Mouse (Mus musculus) brain, embryonic 18.5 days (tissue): ENCODE results near the gene Rinl.

Source experiments
- DNase-seq: peaks from one replicate; pipeline ENCODE4 v3.0.0-alpha.2; 2012; ENCODE audit warnings: low read depth, low spot score

Rinl gene

DNA sequence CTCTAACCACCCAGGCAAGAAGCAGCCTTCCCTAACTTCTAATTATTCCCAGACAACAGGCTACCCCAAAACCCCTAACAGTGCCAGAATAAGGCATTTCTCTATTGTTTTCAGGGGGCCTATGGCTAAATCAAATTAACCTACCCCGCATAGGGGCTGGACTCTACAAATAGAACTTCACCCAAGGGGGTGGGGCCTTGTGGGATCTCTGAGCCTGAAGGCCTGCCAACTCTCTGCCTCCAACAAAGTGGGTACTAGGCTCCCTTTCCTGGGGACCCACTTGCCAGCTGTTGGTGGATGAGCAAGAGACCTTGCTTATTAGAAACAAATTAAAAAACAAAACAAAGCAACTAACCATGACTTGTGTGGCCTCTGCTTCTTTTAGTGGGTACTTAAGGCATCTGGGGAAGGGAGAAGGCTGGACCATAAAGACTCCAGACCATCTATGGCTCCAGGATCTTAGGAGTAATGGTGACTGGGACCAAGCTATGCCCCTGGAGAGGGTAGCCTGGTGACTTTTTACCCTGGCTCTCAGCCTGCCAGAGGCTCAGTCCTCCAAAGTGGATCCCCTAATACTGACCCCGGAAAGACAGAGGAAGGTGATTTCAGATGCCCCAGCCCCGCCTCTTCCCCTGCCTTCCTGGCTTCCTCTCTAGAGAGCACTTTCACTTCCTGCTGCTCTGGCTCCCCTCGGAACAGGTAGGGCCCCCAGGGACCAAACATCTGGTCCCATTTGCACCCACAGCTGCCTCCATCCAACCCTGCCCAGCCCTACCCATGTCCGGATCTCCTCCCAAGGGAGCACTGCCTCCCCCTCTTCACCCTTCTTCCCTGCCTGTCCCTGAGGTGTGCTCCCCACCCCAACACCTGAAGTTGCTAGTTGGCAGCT is at the start of gene Rinl:
Rinl (plus strand) TSS at position 663 of the 889 bp plus-strand sequence.
- DNase-seq, result no peak

DNA sequence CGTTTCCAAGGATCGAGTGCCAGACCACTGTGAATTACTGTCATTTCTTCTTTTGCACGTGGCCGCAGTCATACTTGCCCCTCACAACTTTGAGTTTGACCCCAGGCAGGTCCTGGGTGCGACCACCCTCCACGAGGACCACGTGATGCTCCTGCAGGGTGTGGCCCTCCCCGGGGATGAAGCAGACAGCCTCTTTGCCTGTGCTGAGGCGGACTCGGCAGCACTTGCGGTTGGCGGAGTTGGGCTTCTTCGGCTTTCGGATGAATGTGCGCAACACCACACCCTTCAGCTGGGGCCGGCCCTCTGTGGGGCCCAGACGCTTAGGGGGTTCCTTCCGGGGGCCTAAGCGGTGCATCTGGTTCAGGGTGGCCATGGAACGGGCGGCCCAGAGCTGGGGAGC is 48.9 kb upstream of the Rinl start:
- no peak for DNase-seq

GRCm38 (mm10) chr7:28740949-28741348 is 47.8 kb upstream of the Rinl start:
- no peak for DNase-seq

DNA sequence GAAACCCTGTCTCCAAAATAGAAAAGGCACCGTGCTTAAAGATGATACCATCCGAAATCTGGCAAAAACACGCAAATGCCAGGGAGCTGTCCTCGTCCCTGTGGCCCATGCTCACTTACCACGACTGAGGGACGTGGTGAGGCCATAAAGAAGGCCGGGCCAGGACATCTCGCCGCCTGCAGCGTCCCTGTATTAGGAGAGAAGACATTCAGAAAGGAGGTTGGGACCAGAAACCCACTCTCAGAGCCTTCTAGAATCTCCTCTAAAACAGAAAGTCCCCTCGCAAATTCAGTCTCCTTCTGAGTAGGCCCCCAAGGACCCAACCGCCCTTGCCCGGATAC is 47.4 kb upstream of the Rinl start:
- no peak for DNase-seq

GRCm38 (mm10) chr7:28741709-28742438 is 46.9 kb upstream of the Rinl start, which contains the start of the genes Mrps12 and Sars2:
TSS of gene Mrps12 (minus strand) at chr7:28741820.
TSS of gene Sars2 (plus strand) at chr7:28741992.
- DNase-seq, result peak; percentile 98

GRCm38 (mm10) chr7:28749935-28750334 is 38.8 kb upstream of the Rinl start:
- no peak for DNase-seq

- DNase-seq, result no peak
Measured at GRCm38 (mm10) chr7:28756079-28756478, 32.7 kb upstream of the Rinl start, which contains the start of gene Ccer2. TSS of gene Ccer2 (plus strand) at chr7:28756174.

- DNase-seq, result no peak
Measured at GRCm38 (mm10) chr7:28758623-28759022, 30.1 kb upstream of the Rinl start.

- DNase-seq, result no peak
Measured at GRCm38 (mm10) chr7:28761907-28762306, 26.9 kb upstream of the Rinl start.

DNA sequence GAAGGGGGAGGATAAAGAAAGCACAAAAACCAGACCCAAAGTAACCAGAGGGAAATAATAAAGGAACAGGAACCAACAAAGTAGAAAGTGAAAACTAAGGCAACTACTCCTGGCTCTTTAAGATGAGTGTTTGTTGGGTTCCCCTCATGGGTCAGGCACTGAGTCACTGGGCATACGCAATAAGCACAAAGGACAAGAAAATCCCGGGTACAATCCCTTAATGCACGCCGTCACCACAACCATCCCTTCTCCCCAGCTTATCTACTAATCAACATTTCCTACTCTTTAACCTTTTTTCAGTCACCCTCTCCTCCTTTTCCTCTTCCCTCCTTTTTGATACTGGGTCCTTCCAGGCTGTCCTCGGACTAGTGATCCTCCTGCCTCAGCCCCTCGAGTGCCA is 23.6 kb upstream of the Rinl start:
- no peak for DNase-seq

DNA sequence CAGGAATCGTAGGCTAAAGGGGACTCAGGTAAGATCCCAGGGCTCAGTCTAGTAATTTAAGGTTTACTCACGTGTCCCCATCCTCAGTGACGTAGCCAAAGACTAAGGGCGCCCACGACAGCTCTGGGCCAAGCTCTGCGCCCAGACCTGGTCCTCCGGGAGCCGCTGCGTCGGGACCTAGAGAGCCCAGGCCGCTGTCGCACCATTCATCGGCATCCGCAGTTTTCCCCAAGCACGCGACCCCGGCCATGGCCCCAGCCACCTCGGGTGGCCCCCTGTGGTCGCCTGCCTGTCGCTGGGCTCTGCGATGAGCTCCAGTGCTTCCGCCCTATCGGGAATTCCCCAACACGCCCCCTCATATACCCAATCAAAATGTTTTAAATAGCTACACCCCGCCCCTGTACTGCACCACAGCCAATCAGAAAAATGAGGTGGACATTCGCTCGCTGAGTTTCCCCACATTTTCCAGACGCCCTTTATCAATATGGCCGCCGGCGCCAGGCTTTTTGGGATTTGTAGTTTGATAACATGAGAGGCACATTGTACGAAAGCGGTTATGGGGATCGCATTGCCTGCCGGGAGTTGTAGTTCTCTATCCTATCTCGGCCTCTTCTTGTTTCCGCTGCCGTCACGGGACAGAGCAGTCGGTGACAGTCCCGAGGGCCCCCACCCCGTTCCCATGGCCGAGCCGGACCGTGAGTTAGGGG is 22.4 kb upstream of the Rinl start, which contains the start of gene Sirt2:
Sirt2 (plus strand) TSS at position 563 of the 707 bp plus-strand sequence.
- peak; percentile 98 for DNase-seq

- no peak for DNase-seq
Measured at GRCm38 (mm10) chr7:28766910-28767309, 21.9 kb upstream of the Rinl start.

- no peak for DNase-seq
Measured at GRCm38 (mm10) chr7:28767462-28767965, 21.3 kb upstream of the Rinl start, which contains the start of gene Nfkbib. TSS of gene Nfkbib (minus strand) at chr7:28767512.

DNA sequence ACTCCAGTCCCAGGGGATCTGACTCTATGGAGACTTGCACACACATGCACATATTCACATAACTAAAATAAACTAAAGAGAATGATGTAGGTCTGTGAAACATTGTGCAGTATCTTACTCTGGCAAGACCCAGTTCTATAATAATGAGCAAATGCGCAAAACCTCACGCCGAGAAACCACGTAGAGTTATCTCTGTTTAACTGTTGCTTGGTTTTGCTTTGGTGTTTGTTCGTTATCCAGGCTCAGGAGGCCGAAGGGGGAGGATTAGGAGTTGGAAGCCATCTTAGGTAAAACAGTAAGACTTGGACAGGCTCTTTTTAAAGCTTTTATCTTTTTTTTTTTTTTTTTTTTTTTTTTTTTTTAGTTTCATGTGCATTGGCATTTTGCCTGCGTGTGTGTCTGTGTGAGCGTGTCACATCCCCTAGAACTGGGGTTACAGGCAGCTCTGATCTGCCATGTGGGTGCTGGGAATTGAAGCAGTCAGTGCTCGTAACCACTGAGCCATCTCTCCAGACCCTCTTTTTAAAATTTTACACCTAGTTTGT is 19.3 kb upstream of the Rinl start:
- no peak for DNase-seq

GRCm38 (mm10) chr7:28770309-28770708 is 18.5 kb upstream of the Rinl start:
- DNase-seq, result no peak

DNA sequence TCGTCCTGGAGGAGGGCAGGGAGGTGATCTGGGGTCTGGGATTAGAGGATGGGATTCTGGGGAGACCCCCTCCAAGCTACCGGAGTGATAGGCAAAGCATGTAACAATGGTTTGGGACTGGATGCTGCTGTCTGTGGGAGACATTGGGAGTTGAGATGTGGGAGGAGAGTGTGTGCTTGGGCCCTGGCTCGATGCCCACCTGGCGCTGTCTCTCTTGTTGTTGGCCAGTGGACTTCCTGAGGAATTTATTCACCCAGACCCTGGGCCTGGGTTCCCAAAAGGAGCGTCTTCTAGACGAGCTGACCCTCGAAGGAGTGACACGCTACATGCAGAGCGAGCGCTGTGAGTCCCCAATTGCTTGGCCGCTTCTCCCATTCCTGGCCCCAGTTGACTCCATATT is 16.9 kb upstream of the Rinl start:
- no peak for DNase-seq

DNA sequence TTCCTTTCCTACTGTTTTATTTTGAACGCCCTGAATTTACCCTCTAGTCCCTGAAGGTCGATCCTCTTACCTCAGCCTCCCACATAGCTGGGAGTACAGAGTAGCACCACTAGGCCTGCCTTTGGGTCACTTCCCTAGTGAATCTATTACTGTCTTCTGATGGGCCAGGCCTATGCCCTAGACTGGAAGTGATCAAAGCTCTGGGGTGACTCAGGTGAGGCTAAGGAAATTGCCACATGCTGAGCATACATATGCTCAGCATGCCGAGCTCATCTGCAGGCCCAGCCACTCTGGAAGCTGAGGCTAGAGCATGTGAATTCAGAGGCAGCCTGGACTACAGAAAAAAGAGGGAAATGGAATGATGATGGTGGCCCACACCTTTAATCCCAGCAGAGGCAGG is 15.6 kb upstream of the Rinl start:
- DNase-seq, result no peak

GRCm38 (mm10) chr7:28774164-28774563 is 14.6 kb upstream of the Rinl start:
- DNase-seq, result no peak

- no peak for DNase-seq
Measured at GRCm38 (mm10) chr7:28775129-28775528, 13.6 kb upstream of the Rinl start.

DNA sequence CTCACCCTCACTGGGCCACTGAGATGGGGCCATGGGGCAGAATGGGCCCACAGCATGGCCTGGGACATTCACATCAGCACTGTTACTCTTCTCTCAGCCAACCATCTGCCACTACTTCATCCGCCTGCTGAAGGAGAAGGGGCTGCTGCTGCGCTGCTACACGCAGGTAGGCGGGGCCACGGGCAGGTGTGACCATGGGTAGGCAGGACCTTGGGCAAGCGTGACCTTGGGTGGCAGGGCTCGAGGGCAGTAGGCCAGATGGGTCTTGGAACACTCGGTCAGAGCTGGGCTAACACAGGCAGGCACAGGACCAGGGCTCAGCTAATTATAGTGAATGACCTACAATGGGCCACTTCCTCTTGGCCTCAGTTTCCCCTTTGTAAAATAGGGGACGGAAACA is 9.9 kb upstream of the Rinl start:
- DNase-seq, result no peak

- DNase-seq, result peak; percentile 37
Measured at GRCm38 (mm10) chr7:28780067-28780658, 8.6 kb upstream of the Rinl start.
